Mouse (Mus musculus): ENCODE data around the gene Ccdc88c. TPM values are rescaled to one million over a fixed set of nuclear protein-coding genes. Genes with fewer than 3 reads are reported as not detected.
A peak's percentile ranks its signal among the peaks of the same experiment; 100 is the strongest.

The Ccdc88c gene
- polyA plus RNA-seq, 1 experiment from 2014 or later = 15.3 TPM

DNA sequence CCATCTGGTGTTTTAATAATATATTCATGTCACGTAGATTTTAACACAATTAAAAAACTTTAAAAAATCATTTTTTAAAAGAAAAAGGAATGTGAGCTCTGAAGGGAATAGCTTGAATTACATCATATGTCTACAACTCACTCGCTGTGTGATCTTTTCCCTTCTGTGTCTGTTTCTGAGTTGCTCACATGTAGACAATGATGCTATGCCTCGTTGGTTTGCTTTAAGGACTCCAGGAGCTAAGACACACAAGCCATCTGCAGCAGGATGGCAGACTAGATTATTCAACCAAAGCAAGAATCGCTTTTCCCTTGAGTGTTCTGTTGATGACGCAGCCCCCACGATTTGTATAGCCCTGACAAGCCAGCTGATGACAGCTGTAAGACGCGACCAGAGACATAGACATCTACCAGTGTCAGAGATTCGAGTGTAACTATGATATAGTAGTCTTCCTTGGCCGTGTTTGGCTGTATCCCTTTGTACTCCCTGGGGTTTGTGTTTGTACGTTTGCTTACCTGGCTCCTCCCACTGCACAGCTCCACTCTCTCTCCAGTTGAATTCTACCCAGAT, 163.3 kb downstream of the Ccdc88c start:
- Histone ChIP-seq H3K9ac (no peak overlapping the region), H3K27me3 (ENCODE audit: insufficient read depth, low read length) (no peaks in the 10 kb centered on the region), H3K4me3 (ENCODE audit: low read depth, low read length) (no peak overlapping the region), H3K27ac (ENCODE audit: low read depth) (no peak overlapping the region), H3K9me3 (ENCODE audit: low read depth, low read length) (no peaks in the 10 kb centered on the region), H3K4me2 (no peak overlapping the region), H3K4me1 (ENCODE audit: insufficient read depth) (no peaks in the 10 kb centered on the region), H3K36me3 (ENCODE audit: insufficient read depth) (no peaks in the 10 kb centered on the region)
- DNase-seq (no peak), ATAC-seq (ENCODE audit: insufficient read depth) (no peak)
- no peak for TF ChIP-seq CTCF (IDR thresholded peaks at IDR 0.05; ENCODE audit: low read depth)
- WGBS = 51% methylated on average over 11 of the region's 11 CpGs

GRCm38 (mm10) chr12:100865072-100865471, 163.8 kb downstream of the Ccdc88c start:
- no peaks in the 10 kb centered on the region for H3K9me3 ChIP-seq (ENCODE audit: low read depth, low read length)
- ATAC-seq (ENCODE audit: insufficient read depth) (no peak), DNase-seq (no peak)
- TF ChIP-seq CTCF (IDR thresholded peaks at IDR 0.05; ENCODE audit: low read depth) = no peak
- H3K27ac ChIP-seq (ENCODE audit: low read depth) = no peak overlapping the region
- no peak overlapping the region for H3K9ac ChIP-seq
- no peaks in the 10 kb centered on the region for H3K4me1 ChIP-seq (ENCODE audit: insufficient read depth)
- H3K27me3 ChIP-seq (ENCODE audit: insufficient read depth, low read length) = no peaks in the 10 kb centered on the region
- H3K36me3 ChIP-seq (ENCODE audit: insufficient read depth) = no peaks in the 10 kb centered on the region
- H3K4me3 ChIP-seq (ENCODE audit: low read depth, low read length) = no peak overlapping the region
- no peak overlapping the region for H3K4me2 ChIP-seq

- Histone ChIP-seq H3K4me2 (no peak overlapping the region), H3K27ac (ENCODE audit: low read depth) (no peak overlapping the region), H3K36me3 (ENCODE audit: insufficient read depth) (no peaks in the 10 kb centered on the region), H3K9me3 (ENCODE audit: low read depth, low read length) (no peaks in the 10 kb centered on the region), H3K27me3 (ENCODE audit: insufficient read depth, low read length) (no peaks in the 10 kb centered on the region), H3K9ac (no peak overlapping the region), H3K4me1 (ENCODE audit: insufficient read depth) (no peaks in the 10 kb centered on the region), H3K4me3 (ENCODE audit: low read depth, low read length) (no peak overlapping the region)
- TF ChIP-seq CTCF (IDR thresholded peaks at IDR 0.05; ENCODE audit: low read depth) = no peak
- ATAC-seq (ENCODE audit: insufficient read depth) (no peak), DNase-seq (no peak)
- WGBS = 88% methylated on average over 3 of the region's 3 CpGs
These were observed 165.9 kb downstream of the Ccdc88c start for GRCm38 (mm10) chr12:100862856-100863446.

DNA sequence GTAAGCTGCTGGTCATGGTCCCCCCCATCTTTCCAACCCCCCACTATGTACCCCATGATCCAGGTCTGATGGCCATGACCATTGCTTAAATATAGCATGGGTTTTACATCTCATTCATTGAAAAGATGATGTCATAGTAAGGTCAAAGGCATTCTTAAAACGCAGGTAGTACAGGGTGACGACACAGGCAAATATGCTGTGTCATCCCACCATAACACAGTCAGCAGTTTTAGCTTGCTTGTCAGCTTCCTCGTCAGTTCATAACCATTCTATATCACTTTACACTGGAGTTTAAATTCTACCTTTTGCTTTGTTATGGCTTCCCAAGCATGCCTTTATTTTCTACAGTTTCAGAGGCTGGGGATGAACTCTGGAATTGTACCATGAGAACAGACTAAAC, 166.6 kb downstream of the Ccdc88c start:
- Histone ChIP-seq H3K27me3 (ENCODE audit: insufficient read depth, low read length) (no peaks in the 10 kb centered on the region), H3K27ac (ENCODE audit: low read depth) (no peak overlapping the region), H3K9me3 (ENCODE audit: low read depth, low read length) (no peaks in the 10 kb centered on the region), H3K4me3 (ENCODE audit: low read depth, low read length) (no peak overlapping the region), H3K4me1 (ENCODE audit: insufficient read depth) (no peaks in the 10 kb centered on the region), H3K36me3 (ENCODE audit: insufficient read depth) (no peaks in the 10 kb centered on the region), H3K9ac (no peak overlapping the region), H3K4me2 (no peak overlapping the region)
- no peak for ATAC-seq (ENCODE audit: insufficient read depth)
- no peak for DNase-seq
- WGBS = 78% methylated on average over 3 of the region's 3 CpGs
- no peak for TF ChIP-seq CTCF (IDR thresholded peaks at IDR 0.05; ENCODE audit: low read depth)

MicroRNA genes within 50 kb of the gene (microRNA counts, 519-probe panel; counts per million panel counts)
- microRNA mmu-miR-1190 = 2,384 counts per million, percentile 40 among the panel's probes with 10 or more counts

Small RNAs within 50 kb of the gene (microRNA-seq; reads per million reads assigned to microRNA genes)
- gene Mir1190 (ENCODE audit: borderline number of aligned reads) = not detected

Other genes starting within 250 kb of the Ccdc88c start
- 3.8 and 4.4 TPM in 2 replicates for gene Dglucy, start 250.0 kb downstream of the Ccdc88c start, polyA plus RNA-seq (2014; fragmentation: Nextera tagmentation; extraction: Ambion mirVana)
- gene Gpr68, start 120.9 kb downstream of the Ccdc88c start, polyA plus RNA-seq (2014; fragmentation: Nextera tagmentation; extraction: Ambion mirVana) = 0.20 and 0.32 TPM in 2 replicates
- 53.6 and 55.9 TPM in 2 replicates for gene Ppp4r3a, start 54.6 kb upstream of the Ccdc88c start, polyA plus RNA-seq (2014; fragmentation: Nextera tagmentation; extraction: Ambion mirVana)

All from lung, embryonic 14.5 days (tissue).